Mouse (Mus musculus) spleen, adult 18-20 months (tissue): ENCODE data around the gene Mapk8ip3.

Experiments used
- DNase-seq, 2 experiments: peaks; one replicate each; pipeline ENCODE4 v3.0.0; 2022; ENCODE audit warnings: mixed read lengths in 2 of 2

The Mapk8ip3 gene

DNA sequence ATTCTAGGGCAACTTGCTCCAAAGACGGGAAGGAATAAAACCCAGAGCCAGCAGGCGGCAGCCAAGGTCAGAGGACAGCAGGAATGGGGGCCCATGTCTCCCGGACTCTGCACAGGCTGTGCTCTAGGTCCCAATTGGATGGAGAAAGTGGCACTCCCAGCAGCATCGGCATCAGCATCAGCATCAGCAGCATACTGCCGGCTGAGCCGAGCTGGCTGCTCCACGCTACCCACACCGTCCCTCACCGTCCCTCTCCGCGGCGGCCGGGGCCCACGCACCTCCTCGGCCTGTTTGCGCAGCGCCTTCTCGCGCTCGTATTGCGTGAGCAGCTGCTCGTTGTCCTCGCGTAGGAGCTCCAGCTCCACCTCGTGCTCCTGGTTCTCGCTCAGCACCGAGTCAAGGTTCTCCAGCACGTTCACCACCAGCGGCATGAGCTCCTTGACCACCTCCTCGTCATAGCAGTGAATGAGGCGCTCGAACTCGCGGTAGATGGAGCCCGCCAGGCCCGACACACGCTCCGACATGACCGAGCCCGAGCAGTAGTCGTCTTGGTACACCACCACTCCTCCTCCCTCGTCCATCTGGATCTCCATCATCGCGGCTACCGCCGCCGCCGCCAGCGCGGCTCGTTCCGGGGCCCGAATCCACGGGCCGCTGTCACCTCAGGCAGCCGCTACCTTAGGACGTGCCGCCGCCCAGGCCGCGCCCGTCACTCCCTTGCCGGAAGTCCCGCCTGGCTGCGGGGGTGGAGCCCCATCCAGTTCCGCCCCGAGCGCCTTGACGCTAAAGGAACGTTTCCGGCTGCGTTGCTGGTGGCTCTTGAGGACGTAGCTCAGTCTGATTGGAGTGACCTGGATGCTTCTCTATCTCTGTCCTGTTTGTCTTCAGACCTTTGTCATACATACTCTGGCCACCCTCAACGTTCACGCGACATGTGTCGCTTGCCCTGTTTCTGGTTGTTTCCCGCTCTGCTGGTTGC lies at the start of gene Mapk8ip3:
Gene Mapk8ip3 (minus strand): TSS at position 719 of the 979 bp plus-strand sequence.
- DNase-seq, result peak; percentile 88 to 96

- no peak for DNase-seq
Measured at GRCm38 (mm10) chr17:24960852-24961715, 24.3 kb upstream of the Mapk8ip3 start.

GRCm38 (mm10) chr17:24960135-24960851 lies 23.5 kb upstream of the Mapk8ip3 start, which contains the start of gene Jpt2:
Gene Jpt2 (minus strand): TSS chr17:24960689.
- DNase-seq, result peak; percentile 95 to 96

- DNase-seq, result no peak
Measured at GRCm38 (mm10) chr17:24959371-24959770, 22.6 kb upstream of the Mapk8ip3 start.

- no peak for DNase-seq
Measured at GRCm38 (mm10) chr17:24953291-24953690, 16.5 kb upstream of the Mapk8ip3 start.

GRCm38 (mm10) chr17:24950671-24951070 lies 13.9 kb upstream of the Mapk8ip3 start:
- DNase-seq, result no peak

GRCm38 (mm10) chr17:24948204-24948603 lies 11.4 kb upstream of the Mapk8ip3 start:
- no peak for DNase-seq

DNA sequence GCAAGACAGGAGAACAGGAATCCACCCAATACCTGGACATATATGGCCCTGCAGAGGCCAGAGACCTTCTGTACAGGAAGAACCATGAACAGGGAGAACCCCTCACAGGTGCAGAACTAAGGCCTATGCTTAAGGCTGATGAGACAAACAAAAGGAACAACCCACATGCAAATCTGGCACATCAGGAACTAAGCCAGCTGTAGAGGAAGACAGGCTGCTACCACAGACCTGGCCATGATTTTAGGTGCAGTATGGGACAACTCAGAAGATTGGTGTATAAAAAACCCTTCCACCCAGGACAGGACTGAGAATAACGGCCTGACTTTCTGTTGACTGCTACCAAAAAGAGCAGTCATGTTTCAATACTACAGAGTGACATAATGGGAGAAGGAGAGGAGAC lies 6.8 kb upstream of the Mapk8ip3 start:
- DNase-seq, result peak in 1 of 2 experiments; percentile 12

- peak; percentile 7 to 8 for DNase-seq
Measured at GRCm38 (mm10) chr17:24943036-24943435, 6.3 kb upstream of the Mapk8ip3 start.

DNA sequence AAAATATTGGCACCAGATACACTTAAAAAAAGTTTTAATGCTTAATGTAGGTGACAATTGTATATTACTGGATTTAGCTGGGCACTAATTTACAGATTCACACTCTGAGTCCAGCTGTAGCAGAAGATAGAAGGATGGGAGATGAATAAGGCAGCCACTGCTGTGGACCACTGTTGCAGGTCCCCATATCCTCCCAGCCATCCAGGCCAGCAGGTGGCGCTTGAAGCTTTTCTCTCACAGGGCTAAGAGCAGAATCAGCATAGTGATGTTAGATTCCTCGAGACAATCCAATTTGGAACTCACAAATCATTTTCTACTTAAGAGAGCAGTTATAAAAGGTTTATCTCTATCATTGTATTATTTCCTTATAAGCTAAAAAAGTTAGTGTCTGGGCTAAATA lies 5.7 kb upstream of the Mapk8ip3 start:
- DNase-seq, result peak; percentile 33 to 55

DNA sequence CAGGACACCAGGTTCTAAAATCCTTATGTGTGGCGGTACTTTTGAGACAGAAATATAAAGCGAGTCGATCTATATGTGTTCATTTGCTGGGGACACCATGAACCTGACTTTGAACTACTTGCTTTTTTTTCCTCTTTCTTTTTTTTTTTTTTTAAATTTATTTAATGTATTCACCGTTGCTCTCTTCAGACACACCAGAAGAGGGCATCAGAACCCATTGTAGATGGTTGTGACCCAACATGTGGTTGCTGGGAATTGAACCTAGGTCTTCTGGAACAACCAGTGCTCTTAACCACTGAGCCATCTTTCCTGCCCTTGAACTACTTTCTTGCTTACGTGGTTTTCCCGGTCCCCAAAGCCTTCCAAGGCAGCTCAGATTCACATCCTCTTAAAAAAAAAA lies 489 bp upstream of the Mapk8ip3 start:
- no peak for DNase-seq

DNA sequence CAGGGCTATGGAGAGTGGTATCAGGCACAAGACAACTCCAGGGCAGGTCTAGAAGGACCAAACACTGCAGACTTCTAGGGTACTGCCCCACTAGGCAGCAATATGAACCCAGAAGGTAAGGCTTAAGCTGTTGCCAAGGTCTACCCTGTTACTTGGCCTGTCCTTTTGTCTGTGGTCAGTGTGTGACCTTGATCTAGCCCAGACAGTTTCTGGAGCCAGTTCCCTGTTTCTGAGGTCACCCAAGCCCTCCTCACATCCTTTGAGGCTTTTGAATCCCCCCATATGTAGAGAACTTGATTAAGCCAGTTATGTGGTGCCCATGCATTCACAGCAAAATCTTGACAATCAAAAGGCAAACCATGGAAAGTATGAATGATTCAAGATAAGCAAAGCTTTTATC lies 1.1 kb downstream of the Mapk8ip3 start:
- DNase-seq, result no peak

DNA sequence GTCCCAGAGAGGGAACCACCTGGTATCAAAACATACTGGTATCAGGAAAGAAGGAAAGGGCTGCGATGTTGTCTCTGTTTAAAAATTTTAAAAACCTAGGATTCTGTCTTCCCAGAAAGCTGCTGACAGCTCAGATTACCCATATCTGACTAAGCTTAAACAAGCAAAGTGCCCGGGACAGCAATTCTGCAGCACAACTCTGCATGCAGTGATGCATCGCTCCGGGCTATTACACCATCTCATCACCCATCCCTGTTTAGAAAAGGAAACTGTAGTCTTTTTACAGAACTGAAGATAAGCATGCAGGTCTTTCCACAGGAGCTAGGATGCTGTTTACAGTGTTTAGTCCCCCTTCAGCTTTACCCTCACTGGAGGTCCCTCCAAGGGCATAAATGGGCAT lies 1.9 kb downstream of the Mapk8ip3 start:
- no peak for DNase-seq

GRCm38 (mm10) chr17:24933163-24933562 lies 3.6 kb downstream of the Mapk8ip3 start:
- no peak for DNase-seq

- no peak for DNase-seq
Measured at GRCm38 (mm10) chr17:24932431-24932830, 4.3 kb downstream of the Mapk8ip3 start.

- no peak for DNase-seq
Measured at GRCm38 (mm10) chr17:24929506-24929905, 7.3 kb downstream of the Mapk8ip3 start.

GRCm38 (mm10) chr17:24923246-24923645 lies 13.5 kb downstream of the Mapk8ip3 start:
- no peak for DNase-seq

DNA sequence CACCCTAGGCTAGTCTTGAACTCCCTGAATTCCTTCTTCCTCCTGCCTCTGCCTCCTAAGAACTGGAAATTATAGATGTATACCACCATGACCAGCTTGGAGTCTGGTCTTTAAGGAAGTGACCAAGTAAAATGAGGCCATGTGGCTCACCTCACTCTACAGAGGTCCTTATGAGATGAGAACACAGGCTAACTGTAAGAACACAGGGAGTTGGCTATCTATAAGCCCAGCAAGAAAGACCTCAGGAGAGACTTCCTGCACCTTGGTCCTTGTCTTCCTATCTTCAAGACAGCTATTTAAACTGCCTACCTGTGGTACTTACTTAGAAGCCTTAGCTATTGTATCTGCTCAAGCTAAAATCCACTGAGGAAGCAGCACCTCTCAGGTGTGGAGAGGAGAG lies 22.8 kb downstream of the Mapk8ip3 start:
- DNase-seq, result no peak

GRCm38 (mm10) chr17:24907591-24907990 lies 29.2 kb downstream of the Mapk8ip3 start:
- DNase-seq, result no peak

DNA sequence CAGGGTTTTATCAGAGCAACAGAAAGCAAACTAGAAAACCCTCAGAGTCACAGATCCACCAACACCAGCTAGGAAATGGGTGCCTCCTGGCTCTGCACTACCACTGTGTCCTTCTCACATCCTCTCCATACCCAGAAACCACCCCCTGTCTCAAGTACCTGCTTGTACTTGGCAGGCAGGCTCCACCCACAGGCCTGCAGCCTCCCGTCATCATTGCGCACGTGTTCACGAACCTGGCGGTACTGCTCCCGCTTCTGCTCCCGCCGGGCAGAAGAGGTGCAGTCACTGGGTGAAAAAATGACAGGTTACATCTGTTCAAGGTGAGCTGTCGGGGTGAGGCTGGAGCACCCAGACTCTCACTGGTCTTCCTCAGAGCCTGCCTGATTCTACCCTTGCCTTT lies 33.0 kb downstream of the Mapk8ip3 start:
- DNase-seq, result no peak

- DNase-seq, result peak in 1 of 2 experiments; percentile 49
Measured at GRCm38 (mm10) chr17:24902671-24903474, 33.9 kb downstream of the Mapk8ip3 start.

- DNase-seq, result no peak
Measured at GRCm38 (mm10) chr17:24902124-24902523, 34.7 kb downstream of the Mapk8ip3 start.
